Mouse (Mus musculus) T-cell, adult 66 days (primary cell): ENCODE measurements around the gene B230219D22Rik. TPM values are rescaled to one million over a fixed set of nuclear protein-coding genes. Genes with fewer than 3 reads are reported as not detected.

ENCODE experiments used
- total RNA-seq, 2 experiments: library from RNA; stranded (reverse); gene quantifications; 3 replicates in 1 of 2; 4 replicates in 1 of 2; pipeline ENCODE4 v1.2.4; 2023

The B230219D22Rik gene
- total RNA-seq = 10 to 100 TPM; 26.1 to 30.0 TPM

DNA sequence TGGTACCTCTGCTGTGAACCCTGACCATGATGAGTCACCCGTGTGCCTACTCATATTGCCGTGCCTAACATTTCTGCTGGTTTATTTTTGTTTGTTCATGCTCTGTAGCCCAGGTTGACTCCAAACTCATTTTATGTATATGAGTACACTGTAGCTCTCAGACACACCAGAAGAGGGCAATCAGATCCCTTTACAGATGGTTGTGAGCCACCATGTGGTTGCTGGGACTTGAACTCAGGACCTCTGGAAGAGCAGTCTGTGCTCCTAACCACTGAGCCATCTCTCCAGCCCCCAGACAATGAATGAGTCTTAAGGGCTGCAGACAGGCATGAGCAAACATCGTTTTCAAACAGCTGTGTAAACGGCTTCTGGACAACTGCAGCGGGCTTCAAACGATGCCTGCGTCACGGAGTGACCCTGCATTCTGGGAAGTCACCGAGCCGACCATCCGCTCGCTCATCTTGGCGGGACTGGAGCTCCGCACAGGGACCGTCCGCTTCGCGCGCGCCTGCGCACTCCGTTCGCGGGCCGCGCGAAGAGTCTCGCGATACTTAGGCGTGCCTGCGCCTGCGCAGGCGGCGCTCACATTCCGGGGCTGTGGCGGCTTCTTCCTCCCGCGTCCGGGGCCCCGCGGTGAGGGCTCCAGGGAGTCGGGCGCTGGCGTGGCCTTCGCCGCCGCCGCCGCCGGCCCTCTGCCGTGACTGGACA lies at the start of gene B230219D22Rik:
Gene B230219D22Rik, plus strand, starts transcription at position 590 of the 708 bp plus-strand sequence.

DNA sequence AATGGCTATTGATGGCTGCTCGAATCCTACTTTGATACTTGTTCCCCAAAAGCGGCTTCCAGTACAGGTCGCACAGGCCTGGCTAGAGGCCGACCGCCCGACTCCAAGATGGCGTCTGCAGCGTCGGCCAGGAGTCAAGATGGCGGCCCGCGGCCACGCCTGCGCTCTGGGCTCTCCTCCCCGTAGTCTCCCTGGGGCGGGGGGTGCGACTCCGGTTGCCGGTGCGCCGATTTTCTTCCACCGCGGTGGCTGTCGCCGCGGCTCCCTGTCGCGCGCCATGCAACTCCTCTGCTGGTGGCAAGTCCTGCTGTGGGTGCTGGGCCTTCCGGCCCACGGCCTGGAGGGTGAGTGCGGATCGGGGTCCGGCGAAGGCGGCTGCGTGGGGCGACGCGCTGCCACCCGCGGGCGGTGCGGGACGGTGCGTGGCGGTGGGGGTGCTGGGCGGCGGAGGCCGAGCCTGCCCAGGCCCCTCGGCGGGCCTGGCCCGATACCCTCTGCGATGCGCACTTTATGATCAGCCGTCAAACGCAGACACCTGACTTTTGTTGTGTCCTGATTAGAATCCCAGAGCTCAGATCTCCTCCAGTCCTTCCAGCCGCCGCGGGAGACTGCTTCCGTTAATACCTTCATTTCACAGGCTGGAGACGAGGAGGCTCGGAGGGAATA lies 21.7 kb downstream of the B230219D22Rik start, which contains the start of gene Txndc15:
Gene Txndc15, plus strand, starts transcription at position 150 of the 666 bp plus-strand sequence.

DNA sequence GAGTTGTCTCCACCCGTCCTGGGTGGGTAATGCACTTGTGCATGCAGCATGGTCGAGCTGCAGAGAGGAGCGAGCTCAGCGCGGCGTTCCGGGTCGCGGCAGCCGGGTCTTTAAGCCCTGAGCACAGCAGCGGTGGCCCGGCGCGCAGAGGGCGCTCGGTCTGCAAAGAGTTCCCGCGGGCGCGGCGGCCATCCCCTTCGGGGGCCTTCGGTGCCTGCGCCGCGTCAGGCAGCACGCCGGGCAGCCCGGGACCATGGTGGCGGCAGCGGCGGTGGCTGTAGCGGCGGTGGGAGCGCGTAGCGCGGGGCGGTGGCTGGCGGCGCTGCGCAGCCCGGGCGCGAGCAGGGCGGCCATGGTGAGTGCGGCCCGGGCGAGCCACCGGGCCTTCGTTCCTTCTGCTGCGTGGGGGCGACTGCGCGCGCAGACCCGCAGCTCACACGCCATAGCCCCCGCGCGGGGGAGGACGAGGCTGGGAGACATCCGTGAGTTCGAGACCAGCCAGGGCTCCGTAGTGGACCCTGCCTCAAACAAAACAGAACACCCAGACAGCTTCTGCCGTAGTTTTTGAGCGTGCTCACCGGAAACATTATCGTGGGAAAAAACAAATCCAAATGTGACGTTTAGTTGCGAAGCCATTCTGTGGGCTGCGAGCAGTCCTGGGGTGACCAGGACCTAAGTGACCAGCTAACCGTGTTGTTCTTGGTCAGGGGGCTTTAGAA lies 34.4 kb downstream of the B230219D22Rik start, which contains the start of gene Pcbd2:
Gene Pcbd2, plus strand, starts transcription at position 249 of the 719 bp plus-strand sequence.

Other genes with a start within 250 kb of the B230219D22Rik start
- 100 to 1,000 TPM; 461 to 470 TPM for gene Grk6, start 248.1 kb upstream of the B230219D22Rik start, total RNA-seq
- gene Prr7, start 228.9 kb upstream of the B230219D22Rik start, total RNA-seq = 10 to 100 TPM; 55.5 to 60.2 TPM
- gene Dbn1, start 205.0 kb upstream of the B230219D22Rik start, total RNA-seq = under 1 TPM in 1 of 2 experiments, not detected in 1; 0.23 TPM
- 10 to 100 TPM in 1 of 2 experiments, 1 to 10 TPM in 1; 9.7 to 10.0 TPM for gene Pdlim7, start 179.4 kb upstream of the B230219D22Rik start, total RNA-seq
- gene Dok3, start 163.8 kb upstream of the B230219D22Rik start, total RNA-seq = 1 to 10 TPM; 2.9 to 3.1 TPM
- gene Ddx41, start 156.5 kb upstream of the B230219D22Rik start, total RNA-seq = 10 to 100 TPM; 84.6 to 86.4 TPM
- 100 to 1,000 TPM; 173 to 176 TPM for gene Fam193b, start 122.0 kb upstream of the B230219D22Rik start, total RNA-seq
- 100 to 1,000 TPM in 1 of 2 experiments, 10 to 100 TPM in 1; 97.9 to 102 TPM for gene Tmed9, start 119.4 kb upstream of the B230219D22Rik start, total RNA-seq
- 10 to 100 TPM; 42.2 TPM for gene B4galt7, start 93.2 kb upstream of the B230219D22Rik start, total RNA-seq
- gene Caml, start 70.1 kb upstream of the B230219D22Rik start, total RNA-seq = 10 to 100 TPM; 20.2 to 23.3 TPM
- 100 to 1,000 TPM; 106 to 117 TPM for gene Ddx46, start 58.1 kb upstream of the B230219D22Rik start, total RNA-seq
- 10 to 100 TPM; 24.7 to 35.2 TPM for gene Txndc15, start 21.5 kb downstream of the B230219D22Rik start, total RNA-seq
- gene Pcbd2, start 34.2 kb downstream of the B230219D22Rik start, total RNA-seq = 10 to 100 TPM; 25.7 to 33.9 TPM
- not detected for gene Catsper3, start 91.4 kb downstream of the B230219D22Rik start, total RNA-seq
- gene Pitx1, start 143.1 kb downstream of the B230219D22Rik start, total RNA-seq = not detected